Mouse (Mus musculus) ES-CJ7 (cell line): ENCODE measurements around the gene Brd1.
"Not testable (repeated sequence)": the region's sequence is repeated elsewhere in the genome, so short reads cannot be mapped to it uniquely, and the experiment has no call there.

Experiments used
- DNase-seq: peaks from one replicate; pipeline ENCODE4 v3.0.0; 2011; ENCODE audit warnings: low read depth, low spot score

Brd1 gene

GRCm38 (mm10) chr15:88733834-88734571, at the start of gene Brd1:
Brd1 (minus strand) TSS chr15:88734233.
- peak; percentile 46 for DNase-seq

- not testable (repeated sequence) for DNase-seq
Observed at GRCm38 (mm10) chr15:88774630-88775029, 40.6 kb upstream of the Brd1 start.

- no peak for DNase-seq
Observed at GRCm38 (mm10) chr15:88768537-88768936, 34.5 kb upstream of the Brd1 start.

GRCm38 (mm10) chr15:88766139-88766538, 32.1 kb upstream of the Brd1 start:
- peak; percentile 63 for DNase-seq

- no peak for DNase-seq
Observed at GRCm38 (mm10) chr15:88761551-88761950, 27.5 kb upstream of the Brd1 start.

- no peak for DNase-seq
Observed at GRCm38 (mm10) chr15:88758061-88758460, 24.0 kb upstream of the Brd1 start.

- DNase-seq: no peak
Observed at GRCm38 (mm10) chr15:88755761-88756160, 21.7 kb upstream of the Brd1 start.

- no peak for DNase-seq
Observed at GRCm38 (mm10) chr15:88754896-88755295, 20.9 kb upstream of the Brd1 start.

GRCm38 (mm10) chr15:88752403-88752733, 18.3 kb upstream of the Brd1 start:
- DNase-seq: no peak

- DNase-seq: peak; percentile 67
Observed at GRCm38 (mm10) chr15:88751564-88752402, 17.8 kb upstream of the Brd1 start, which contains the start of gene Zbed4. Zbed4 (plus strand) TSS chr15:88751660.

GRCm38 (mm10) chr15:88750677-88751563, 16.9 kb upstream of the Brd1 start:
- DNase-seq: peak; percentile 100

- DNase-seq: no peak
Observed at GRCm38 (mm10) chr15:88750032-88750431, 16.0 kb upstream of the Brd1 start.

GRCm38 (mm10) chr15:88749617-88750016, 15.6 kb upstream of the Brd1 start:
- not testable (repeated sequence) for DNase-seq

- peak; percentile 68 for DNase-seq
Observed at GRCm38 (mm10) chr15:88745926-88746325, 11.9 kb upstream of the Brd1 start.

GRCm38 (mm10) chr15:88745347-88745746, 11.3 kb upstream of the Brd1 start:
- no peak for DNase-seq

- DNase-seq: not testable (repeated sequence)
Observed at GRCm38 (mm10) chr15:88743371-88743770, 9.3 kb upstream of the Brd1 start.

GRCm38 (mm10) chr15:88741366-88741765, 7.3 kb upstream of the Brd1 start:
- no peak for DNase-seq

GRCm38 (mm10) chr15:88738466-88738865, 4.4 kb upstream of the Brd1 start:
- DNase-seq: no peak

GRCm38 (mm10) chr15:88736166-88736565, 2.1 kb upstream of the Brd1 start:
- DNase-seq: no peak

- DNase-seq: no peak
Observed at GRCm38 (mm10) chr15:88733041-88733751, 837 bp downstream of the Brd1 start.

- DNase-seq: no peak
Observed at GRCm38 (mm10) chr15:88732405-88733020, 1.5 kb downstream of the Brd1 start.
